Mouse (Mus musculus) CH12.LX (cell line): ENCODE measurements around the gene Slc38a10.

Experiments
- CHD1 ChIP-seq: IDR thresholded peaks from 2 replicates; pipeline ENCODE4 v1.6.1; 2012; ENCODE audit warnings: low read depth, low read length, improper control_type of control experiment, inconsistent platforms
- CTCF ChIP-seq, 2 experiments: IDR thresholded peaks in 1 of 2; conservative IDR thresholded peaks in 1 of 2; 2 replicates each; pipeline ENCODE4 v1.5.1; 2011 to 2012; ENCODE audit warnings: low read depth in 2 of 2, low read length in 2 of 2, improper control_type of control experiment in 1 of 2, inconsistent platforms in 1 of 2, mild to moderate bottlenecking in 1 of 2, moderate library complexity in 1 of 2
- E2F4 ChIP-seq: IDR thresholded peaks from 2 replicates; pipeline ENCODE4 v1.6.1; 2011; ENCODE audit warnings: low read depth, low read length, improper control_type of control experiment; ENCODE audit not compliant: insufficient replicate concordance
- ELF1 ChIP-seq: IDR thresholded peaks from 2 replicates; pipeline ENCODE4 v1.6.1; 2014; ENCODE audit warnings: low read depth, mild to moderate bottlenecking, inconsistent platforms, low read length, improper control_type of control experiment
- EP300 ChIP-seq: IDR thresholded peaks from 2 replicates; pipeline ENCODE4 v1.6.1; 2011; ENCODE audit warnings: low read length, improper control_type of control experiment
- MAFK ChIP-seq: IDR thresholded peaks from 2 replicates; pipeline ENCODE4 v1.6.1; 2011; ENCODE audit warnings: low read length, improper control_type of control experiment; ENCODE audit not compliant: insufficient replicate concordance
- MAX ChIP-seq: IDR thresholded peaks from 2 replicates; pipeline ENCODE4 v1.6.1; 2011; ENCODE audit warnings: low read length, improper control_type of control experiment
- MXI1 ChIP-seq: IDR thresholded peaks from 2 replicates; pipeline ENCODE4 v1.6.1; 2011; ENCODE audit warnings: mild to moderate bottlenecking, low read depth, low read length, improper control_type of control experiment
- NELFE ChIP-seq: IDR thresholded peaks from 2 replicates; pipeline ENCODE4 v1.6.1; 2011; ENCODE audit warnings: low read depth, low read length, improper control_type of control experiment
- NRF1 ChIP-seq: IDR thresholded peaks from 2 replicates; pipeline ENCODE4 v1.6.1; 2014; ENCODE audit warnings: low read depth, mild to moderate bottlenecking, inconsistent platforms, low read length, improper control_type of control experiment, moderate library complexity
- POLR2A ChIP-seq: IDR thresholded peaks from 2 replicates; pipeline ENCODE4 v1.6.1; 2011; ENCODE audit warnings: low read depth, mild to moderate bottlenecking, improper control_type of control experiment, low read length
- POLR2AphosphoS2 ChIP-seq: IDR thresholded peaks from 2 replicates; pipeline ENCODE4 v1.6.1; 2011; ENCODE audit warnings: low read depth, low read length, improper control_type of control experiment

DNA sequence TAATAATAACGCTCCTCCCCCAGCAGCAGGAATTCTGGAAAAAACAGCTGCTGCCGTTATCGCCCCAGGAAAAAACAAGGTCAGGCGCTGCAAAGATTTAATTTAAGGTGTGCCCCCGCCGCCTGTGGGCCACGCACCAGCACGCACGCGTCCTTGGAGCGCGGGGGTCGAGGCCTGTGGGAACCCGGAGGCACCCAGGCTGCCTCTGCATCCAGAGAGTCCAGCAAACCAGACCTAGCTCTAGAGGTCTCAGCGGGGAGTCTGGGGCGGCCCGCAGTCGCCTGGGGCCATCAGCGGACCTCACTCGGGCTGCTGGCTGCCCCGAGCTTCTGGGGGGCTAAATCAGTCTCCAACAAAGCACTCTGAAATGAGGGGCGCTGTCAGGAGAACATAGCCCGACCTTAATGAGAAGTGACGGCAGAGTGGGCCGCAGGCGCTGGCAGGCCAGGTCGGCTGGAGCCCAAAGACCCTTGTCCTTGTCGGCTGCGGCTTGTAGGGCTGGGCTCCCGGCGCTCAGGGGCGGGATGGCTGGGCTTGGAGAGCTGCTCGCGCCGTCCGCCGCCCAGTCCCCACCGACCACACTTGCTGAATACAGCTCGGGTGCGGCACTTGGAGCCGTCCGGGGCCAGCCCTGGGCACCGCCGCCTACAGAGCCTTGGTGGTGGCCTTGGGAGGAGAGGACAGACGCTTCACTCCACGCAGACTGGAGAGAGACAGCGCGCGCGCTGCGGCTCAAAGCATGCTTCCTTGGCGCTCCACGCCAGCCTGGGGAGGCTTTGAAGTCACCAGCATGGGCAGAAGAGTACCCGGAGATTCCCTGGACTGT lies 34.4 kb upstream of the Slc38a10 start:
- TF ChIP-seq CHD1: no peak
- TF ChIP-seq ELF1: no peak
- TF ChIP-seq NELFE: no peak
- no peak for TF ChIP-seq E2F4
- TF ChIP-seq NRF1: no peak
- no peak for TF ChIP-seq POLR2AphosphoS2
- no peak for TF ChIP-seq MAX
- no peak for TF ChIP-seq POLR2A
- no peak for TF ChIP-seq CTCF (conservative IDR thresholded peaks at IDR 0.05 in 1 of 2, IDR thresholded peaks at IDR 0.05 in 1 of 2; ENCODE audit: low read depth in 2 of 2, low read length in 2 of 2)
- TF ChIP-seq MAFK: no peak
- TF ChIP-seq MXI1: no peak
- no peak for TF ChIP-seq EP300
